Mouse (Mus musculus) cortical plate, adult 2 months (tissue): Measurements from ENCODE around the gene Doc2g. TPM values are rescaled to one million over a fixed set of nuclear protein-coding genes. Genes with fewer than 3 reads are reported as not detected.
"Not testable (repeated sequence)": the region's sequence is repeated elsewhere in the genome, so short reads cannot be mapped to it uniquely, and the experiment has no call there.

Source experiments
- H3K27ac ChIP-seq: fragments of 200-500 bp; 2 replicates; pipeline ENCODE4 v1.5.1; 2012; ENCODE audit warnings: low read length, control low read depth, inconsistent platforms; ENCODE audit not compliant: insufficient read depth
- H3K4me1 ChIP-seq: fragments of 200-500 bp; 2 replicates; pipeline ENCODE4 v1.6.1; 2011; ENCODE audit warnings: low read length; ENCODE audit not compliant: control insufficient read depth, insufficient read depth
- H3K4me3 ChIP-seq: fragments of 200-500 bp; 2 replicates; pipeline ENCODE4 v1.5.1; 2011; ENCODE audit warnings: mild to moderate bottlenecking, low read length, control low read depth; ENCODE audit not compliant: insufficient read depth
- CTCF ChIP-seq: fragments of 200-500 bp; IDR thresholded peaks from 2 replicates; pipeline ENCODE4 v1.5.1; 2011; ENCODE audit warnings: mild to moderate bottlenecking, control low read depth, low read length; ENCODE audit not compliant: insufficient read depth; ENCODE audit errors: extremely low read depth
- POLR2A ChIP-seq: fragments of 200-500 bp; IDR thresholded peaks from 2 replicates; pipeline ENCODE4 v1.6.1; 2011; ENCODE audit warnings: mild to moderate bottlenecking, low read length, control low read depth; ENCODE audit not compliant: insufficient read depth; ENCODE audit errors: extremely low read depth
- polyA plus RNA-seq: library from polyadenylated mRNA; depleted of rRNA; stranded (reverse); fragments of >200 nt; gene quantifications from 2 replicates; pipeline ENCODE4 v1.2.3, GENCODE M21; 2012; rRNA removed

Gene Doc2g
- polyA plus RNA-seq: 9.4 and 11.7 TPM in 2 replicates

- TF ChIP-seq CTCF: no peak
- no peak for TF ChIP-seq POLR2A
- H3K4me1 ChIP-seq: no peaks in the 10 kb centered on the region
- H3K4me3 ChIP-seq: no peak within 1 kb of the TSS
- no peak within 1 kb of the TSS for H3K27ac ChIP-seq
These were observed at the start of gene Doc2g for GRCm38 (mm10) chr19:4003112-4003511. Gene Doc2g, plus strand, starts transcription at chr19:4003313.

- Histone ChIP-seq H3K27ac (no peak overlapping the region), H3K4me3 (no peak overlapping the region), H3K4me1 (no peaks in the 10 kb centered on the region)
- TF ChIP-seq POLR2A: no peak
- TF ChIP-seq CTCF: no peak
These were observed 48.1 kb upstream of the Doc2g start for GRCm38 (mm10) chr19:3955033-3955432.

DNA sequence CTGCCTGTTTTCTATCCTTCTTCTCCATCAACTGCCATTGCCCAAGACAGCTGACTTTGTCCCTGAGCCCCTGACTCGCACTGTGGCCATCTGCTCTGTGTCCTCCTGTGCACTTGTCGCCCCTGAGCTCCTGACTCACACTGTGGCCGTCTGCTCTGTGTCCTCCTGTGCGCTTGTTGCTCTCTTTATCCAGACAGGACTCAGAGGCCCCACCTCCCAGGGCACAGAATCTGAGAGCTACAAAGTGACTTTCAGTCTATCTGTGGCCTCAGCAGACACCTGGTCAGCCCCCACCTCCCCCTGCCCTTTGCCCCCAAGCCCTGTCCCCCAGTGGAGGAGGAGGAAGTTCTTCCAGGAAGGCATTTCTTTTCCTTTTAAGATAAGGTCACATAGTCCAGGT lies 47.3 kb upstream of the Doc2g start:
- Histone ChIP-seq H3K4me3 (no peak overlapping the region), H3K27ac (no peak overlapping the region), H3K4me1 (no peaks in the 10 kb centered on the region)
- TF ChIP-seq CTCF (no peak), POLR2A (no peak)

DNA sequence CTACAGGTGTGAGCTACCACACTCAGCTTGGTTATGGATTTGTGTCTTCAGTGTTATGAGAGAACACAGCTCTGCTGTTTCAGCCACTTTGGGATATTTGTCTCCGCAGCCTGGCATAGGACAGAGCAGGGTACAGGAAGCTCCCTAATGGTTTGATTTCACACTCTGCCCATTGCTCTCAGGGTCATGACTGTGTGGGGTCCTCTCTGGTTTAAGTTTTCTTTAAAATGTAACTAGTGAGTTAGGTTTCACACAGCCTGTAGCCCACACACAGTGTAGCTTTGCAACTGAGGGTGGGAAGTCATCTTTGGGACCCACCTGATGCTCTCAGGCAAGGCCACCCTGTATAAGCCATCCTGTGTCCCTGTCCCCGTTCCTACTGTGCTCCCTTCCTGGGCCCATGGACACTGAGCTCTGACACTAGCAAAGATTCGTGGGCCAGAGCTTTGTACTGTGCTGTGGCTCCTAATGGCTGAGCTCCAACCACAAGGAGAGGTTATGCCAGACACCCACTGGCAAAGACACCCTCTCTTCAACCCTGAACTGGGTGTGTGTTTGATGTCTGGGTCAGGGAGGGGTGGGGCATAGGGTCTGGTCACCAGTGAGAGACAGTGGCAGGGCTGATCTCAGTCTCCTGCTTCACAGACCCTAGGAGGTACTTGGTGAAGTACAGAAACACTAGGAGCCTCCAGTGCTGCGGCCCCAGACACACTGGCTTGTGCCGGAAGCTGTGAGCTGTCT lies 45.6 kb upstream of the Doc2g start:
- H3K4me1 ChIP-seq, H3K27ac ChIP-seq, H3K4me3 ChIP-seq: not testable (repeated sequence)

DNA sequence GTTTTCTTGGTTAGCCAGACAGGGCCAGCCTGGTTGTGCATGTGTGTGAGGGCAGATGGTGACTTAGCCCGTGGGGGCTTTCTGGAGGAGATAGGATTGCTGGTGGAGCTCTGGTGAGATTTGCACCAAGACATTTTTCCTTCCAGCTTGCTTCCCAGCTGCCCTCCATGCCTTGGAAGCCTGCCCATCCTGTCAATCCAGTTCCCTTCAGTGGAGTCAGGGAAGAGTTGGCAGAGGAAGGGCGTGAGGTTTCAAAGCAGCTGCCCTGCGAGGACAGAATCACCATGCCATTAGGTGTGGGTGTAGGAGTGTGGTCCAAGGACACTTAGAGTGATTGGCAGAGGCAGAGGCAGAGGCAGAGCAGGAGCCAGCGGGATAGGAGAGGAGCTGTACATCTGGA lies 44.6 kb upstream of the Doc2g start, which contains the start of gene Aldh3b3:
Gene Aldh3b3, plus strand, starts transcription at position 176 of the 400 bp plus-strand sequence.
- H3K4me1 ChIP-seq: no peaks in the 10 kb centered on the region
- no peak within 1 kb of the TSS for H3K27ac ChIP-seq
- TF ChIP-seq CTCF: no peak
- TF ChIP-seq POLR2A: no peak
- no peak within 1 kb of the TSS for H3K4me3 ChIP-seq

DNA sequence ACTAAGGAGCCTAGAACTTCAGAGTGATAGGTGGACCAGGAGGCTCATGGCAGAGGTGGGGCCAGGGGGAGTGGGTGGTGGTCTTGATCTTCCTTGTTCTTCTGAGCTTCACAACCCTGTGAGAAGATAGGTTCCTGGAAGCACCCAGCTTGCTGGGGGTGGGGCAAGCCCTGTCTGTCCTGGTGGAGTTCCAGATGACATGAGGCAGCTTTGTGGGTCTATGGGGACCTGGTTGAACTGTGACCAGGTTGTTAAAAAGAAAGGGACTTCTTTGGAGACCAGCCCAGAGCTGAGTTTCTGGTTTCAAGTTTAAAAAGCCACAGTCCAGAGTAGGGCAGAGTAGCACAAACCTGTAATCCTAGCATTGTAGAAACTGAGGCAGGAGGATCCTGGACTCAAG lies 44.1 kb upstream of the Doc2g start:
- no peak overlapping the region for H3K4me3 ChIP-seq
- TF ChIP-seq CTCF (no peak), POLR2A (no peak)

DNA sequence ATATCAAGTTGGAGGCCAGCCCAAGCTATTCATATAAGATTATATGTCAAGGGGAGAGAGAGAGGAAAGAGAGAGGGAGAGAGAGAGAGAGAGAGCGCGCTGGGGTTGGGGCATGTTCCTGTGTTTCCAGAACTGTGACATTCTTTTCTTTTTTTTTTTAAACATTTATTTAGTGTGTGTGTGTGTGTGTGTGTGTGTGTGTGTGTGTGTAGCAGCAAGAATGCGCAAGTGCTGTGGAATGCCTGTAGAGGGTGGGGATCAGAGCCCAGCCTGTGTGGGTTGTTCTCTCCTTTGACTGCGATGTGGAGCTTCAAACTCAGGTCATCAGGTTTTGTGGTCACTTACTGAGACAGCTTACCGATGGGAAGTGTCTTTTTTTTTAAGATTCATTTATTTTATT lies 42.9 kb upstream of the Doc2g start:
- H3K4me1 ChIP-seq: no peaks in the 10 kb centered on the region
- no peak overlapping the region for H3K27ac ChIP-seq
- no peak overlapping the region for H3K4me3 ChIP-seq
- TF ChIP-seq POLR2A (no peak), CTCF (no peak)

More for the DNA sequence above, 44.1 kb upstream of the Doc2g start:
- H3K27ac ChIP-seq: no peak overlapping the region
- H3K4me1 ChIP-seq: no peaks in the 10 kb centered on the region

- not testable (repeated sequence) for H3K4me3 ChIP-seq, H3K4me1 ChIP-seq, H3K27ac ChIP-seq
These were observed 41.3 kb upstream of the Doc2g start for GRCm38 (mm10) chr19:3961805-3962204.

- Histone ChIP-seq H3K4me1 (no peaks in the 10 kb centered on the region; the same call in 1 of the 2 replicates), H3K27ac (no peak overlapping the region), H3K4me3 (no peak overlapping the region)
- TF ChIP-seq POLR2A (no peak), CTCF (no peak)
These were observed 40.6 kb upstream of the Doc2g start for GRCm38 (mm10) chr19:3962469-3962868.

GRCm38 (mm10) chr19:3964030-3964429 lies 39.1 kb upstream of the Doc2g start:
- H3K4me3 ChIP-seq: no peak overlapping the region
- H3K4me1 ChIP-seq: no peaks in the 10 kb centered on the region; the same call in 1 of the 2 replicates
- no peak overlapping the region for H3K27ac ChIP-seq
- TF ChIP-seq CTCF (no peak), POLR2A (no peak)
